Mouse (Mus musculus) olfactory bulb, adult 2 months (tissue): ENCODE measurements around the gene F3.

Experiments used
- CTCF ChIP-seq: fragments of 200-500 bp; IDR thresholded peaks from 2 replicates; pipeline ENCODE4 v1.5.1; 2012; ENCODE audit warnings: low read depth, mild to moderate bottlenecking, low read length, moderate library complexity; ENCODE audit not compliant: insufficient read depth
- POLR2A ChIP-seq: fragments of 200-500 bp; IDR thresholded peaks from 2 replicates; pipeline ENCODE4 v1.6.1; 2012; ENCODE audit warnings: mild to moderate bottlenecking, low read depth, low read length, moderate library complexity; ENCODE audit not compliant: insufficient read depth

DNA sequence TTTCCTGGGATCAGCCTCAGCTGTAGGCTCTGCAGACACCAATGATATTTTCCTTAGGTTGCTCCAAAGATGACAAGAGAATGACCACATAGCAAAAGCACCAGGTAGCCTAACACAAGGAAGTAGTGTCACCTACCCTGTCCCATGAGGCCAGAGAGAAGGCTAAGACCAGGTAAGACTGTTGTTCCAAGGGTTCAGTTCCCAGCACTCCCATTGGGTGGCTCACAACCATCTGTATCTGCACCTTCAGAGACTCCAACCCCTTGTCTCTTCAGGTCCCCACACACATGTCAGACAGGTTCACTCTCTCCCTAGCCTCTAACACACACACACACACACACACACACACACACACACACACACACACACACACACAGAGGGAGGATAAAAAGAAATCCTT, 8.0 kb upstream of the F3 start:
- TF ChIP-seq CTCF (no peak), POLR2A (no peak)
